Mouse (Mus musculus): ENCODE results near the gene Armc3.
"Not testable (repeated sequence)": the region's sequence is repeated elsewhere in the genome, so short reads cannot be mapped to it uniquely, and the experiment has no call there.

GRCm38 (mm10) chr2:19317151-19317812 lies 118.2 kb downstream of the Armc3 start:
- TF ChIP-seq UBTF (IDR thresholded peaks at IDR 0.05; ENCODE audit: borderline replicate concordance, insufficient read depth, low read depth, low read length); CTCF (IDR thresholded peaks at IDR 0.05 in 2 of 3, conservative IDR thresholded peaks at IDR 0.05 in 1 of 3; ENCODE audit: control insufficient read depth in 1 of 3, insufficient read depth in 1 of 3, low read depth in 2 of 3, low read length in 3 of 3, poor library complexity in 1 of 3, severe bottlenecking in 1 of 3); ZC3H11A (IDR thresholded peaks at IDR 0.05; ENCODE audit: low read depth, low read length); RCOR1 (IDR thresholded peaks at IDR 0.05; ENCODE audit: low read depth, low read length); KAT2A (conservative IDR thresholded peaks at IDR 0.05; ENCODE audit: low read depth, low read length); CHD1 (IDR thresholded peaks at IDR 0.05; ENCODE audit: low read depth, low read length); POLR2A (IDR thresholded peaks at IDR 0.05; ENCODE audit: control insufficient read depth in 1 of 2, insufficient read depth in 1 of 2, low read depth in 1 of 2, low read length in 2 of 2, poor library complexity in 1 of 2); ELF1 (IDR thresholded peaks at IDR 0.05; ENCODE audit: low read depth, low read length); TAL1 (IDR thresholded peaks at IDR 0.05; ENCODE audit: low read length); EP300 (IDR thresholded peaks at IDR 0.05; ENCODE audit: low read depth in 1 of 2, low read length in 2 of 2); MAX (IDR thresholded peaks at IDR 0.05; ENCODE audit: low read length); MAFK (IDR thresholded peaks at IDR 0.05; ENCODE audit: borderline replicate concordance, low read depth, low read length); ZNF384 (IDR thresholded peaks at IDR 0.05; ENCODE audit: low read depth, low read length): not testable (repeated sequence)
- peak; percentile 81 for TF ChIP-seq GATA1 (IDR thresholded peaks at IDR 0.05; ENCODE audit: low read depth, low read length)

Measured in MEL (cell line).